Mouse (Mus musculus) lung, adult 2 months (tissue): ENCODE data around the gene Mtm1. TPM values are rescaled to one million over a fixed set of nuclear protein-coding genes. Genes with fewer than 3 reads are reported as not detected.

Source experiments
- DNase-seq: peaks from one replicate; pipeline ENCODE4 v3.0.0; 2022
- H3K4me1 ChIP-seq: fragments of 200-500 bp; 2 replicates; pipeline ENCODE4 v1.6.1; 2011; ENCODE audit warnings: low read length; ENCODE audit not compliant: control insufficient read depth, insufficient read depth
- H3K4me3 ChIP-seq: fragments of 200-500 bp; replicated peaks from 2 replicates; pipeline ENCODE3; 2011; ENCODE audit warnings: low read depth, mild to moderate bottlenecking, control low read depth, low read length; ENCODE audit errors: extremely low read depth
- CTCF ChIP-seq: fragments of 200-500 bp; IDR thresholded peaks from 2 replicates; pipeline ENCODE4 v1.5.1; 2011; ENCODE audit warnings: mild to moderate bottlenecking, low read length, control low read depth; ENCODE audit not compliant: insufficient read depth
- POLR2A ChIP-seq: fragments of 200-500 bp; IDR thresholded peaks from 2 replicates; pipeline ENCODE4 v1.6.1; 2011; ENCODE audit warnings: low read depth, mild to moderate bottlenecking, control low read depth, low read length, borderline replicate concordance; ENCODE audit errors: extremely low read depth
- WGBS: fragments of 180-500 bp; shearing (Covaris S2); methylation state at CpG from one replicate; pipeline ENCODE4 v1.1.7; 2018; 5-methylcytosine and 5-hydroxymethylcytosine counted together
- polyA plus RNA-seq: library from polyadenylated mRNA; depleted of rRNA; stranded (reverse); fragments of >200 nt; gene quantifications from 2 replicates; pipeline ENCODE4 v1.2.3, GENCODE M21; 2012; rRNA removed

The Mtm1 gene
- polyA plus RNA-seq, 1 experiment = 4.2 TPM

DNA sequence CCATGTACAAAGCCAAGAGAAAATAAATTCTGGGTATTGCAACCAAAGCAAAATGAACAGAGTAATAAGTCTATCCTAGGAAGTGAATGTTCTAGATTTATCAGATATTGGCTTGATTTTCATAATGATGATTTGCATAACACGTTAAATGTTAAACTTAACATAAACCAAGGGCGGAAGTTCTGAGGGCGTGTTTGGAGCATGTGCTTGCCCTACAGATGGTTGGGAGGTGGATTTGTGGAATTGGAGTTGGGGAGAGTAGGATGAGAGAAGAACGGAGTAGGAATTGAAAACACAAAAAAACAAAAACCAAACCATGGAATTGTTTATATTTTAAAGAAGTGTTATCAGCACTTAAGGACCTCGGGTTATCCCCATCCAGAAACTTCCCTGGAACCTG, 153.5 kb downstream of the Mtm1 start:
- 57% methylated on average over 5 of the region's 5 CpGs for whole genome bisulfite sequencing
- Histone ChIP-seq H3K4me1 (no peaks in the 10 kb centered on the region), H3K4me3 (no peak overlapping the region)
- TF ChIP-seq POLR2A (no peak), CTCF (no peak)
- no peak for DNase-seq

DNA sequence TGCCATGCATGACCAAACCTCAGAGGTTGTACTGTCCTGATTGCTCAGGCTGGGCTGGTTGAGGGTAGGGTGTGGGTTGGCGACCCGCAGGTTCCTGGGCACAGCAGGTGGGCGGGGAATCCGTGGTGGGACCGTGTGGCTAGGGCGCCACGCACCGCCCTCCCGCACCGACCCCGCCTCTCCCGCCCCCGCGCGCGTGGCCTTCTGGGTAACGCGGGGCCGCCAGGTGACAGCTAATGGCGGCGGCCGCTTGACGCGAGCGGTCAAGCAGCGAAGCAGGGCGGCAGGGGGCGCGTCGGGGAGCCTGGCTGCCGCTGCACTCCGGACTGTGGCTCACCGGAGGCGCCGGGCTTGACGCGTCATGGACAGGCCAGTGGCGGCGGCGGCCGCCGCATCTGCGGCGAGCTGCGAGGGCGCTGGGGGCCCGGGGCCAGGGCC, 154.0 kb downstream of the Mtm1 start, which contains the start of gene Mtmr1:
Gene Mtmr1 (plus strand): TSS at position 207 of the 438 bp plus-strand sequence.
- 20% methylated on average over 47 of the region's 47 CpGs for WGBS
- H3K4me3 ChIP-seq = peak within 1 kb of the TSS; percentile 91
- no peaks in the 10 kb centered on the region for H3K4me1 ChIP-seq

DNA sequence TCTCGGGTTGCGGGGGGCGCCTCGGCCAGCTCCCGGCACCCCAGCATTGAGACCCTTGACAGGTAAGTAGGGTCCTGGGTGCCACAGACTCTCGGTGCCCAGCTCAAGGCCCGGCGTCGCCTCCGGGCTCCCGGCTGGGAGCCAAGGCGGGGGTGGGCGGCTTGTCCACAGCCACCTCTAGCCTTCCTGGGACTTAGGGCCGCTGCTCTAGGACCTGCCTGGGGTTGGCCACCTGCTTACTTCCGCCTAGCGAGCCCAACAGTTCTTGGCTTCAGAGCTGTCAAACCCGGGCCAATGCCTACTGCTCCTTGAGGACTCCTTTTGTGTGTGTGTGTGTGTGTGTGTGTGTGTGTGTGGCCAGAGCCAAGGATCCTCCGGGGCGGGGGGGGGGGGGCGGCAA, 154.4 kb downstream of the Mtm1 start:
- Histone ChIP-seq H3K4me1 (no peaks in the 10 kb centered on the region), H3K4me3 (peak overlapping the region; percentile 91)
- WGBS = 31% methylated on average over 19 of the region's 20 CpGs
- DNase-seq = no peak
- TF ChIP-seq POLR2A (no peak), CTCF (no peak)

More for the DNA sequence above, 154.0 kb downstream of the Mtm1 start, which contains the start of gene Mtmr1:
- DNase-seq = peak; percentile 76
- TF ChIP-seq CTCF (no peak), POLR2A (0 out of 2 replicates have a peak, but pooled peaks have one; percentile 16)

Other genes starting within 250 kb of the Mtm1 start
- gene Mamld1, start 160.5 kb upstream of the Mtm1 start, polyA plus RNA-seq = 3.9 and 5.1 TPM in 2 replicates
- 6.3 and 10.1 TPM in 2 replicates for gene Mtmr1, start 154.0 kb downstream of the Mtm1 start, polyA plus RNA-seq